Mouse (Mus musculus): Measurements from ENCODE around the gene Rasgef1b. TPM values are rescaled to one million over a fixed set of nuclear protein-coding genes. Genes with fewer than 3 reads are reported as not detected.

Rasgef1b gene
- total RNA-seq, 2 experiments from 2014 or later: 11.9 to 15.1 TPM

GRCm38 (mm10) chr5:99213211-99213610, 515.7 kb downstream of the Rasgef1b start:
- no peak for DNase-seq

- DNase-seq: no peak
Observed at GRCm38 (mm10) chr5:99203475-99203874, 525.4 kb downstream of the Rasgef1b start.

- DNase-seq: peak; percentile 38 to 57
Observed at GRCm38 (mm10) chr5:99202074-99202837, 526.6 kb downstream of the Rasgef1b start.

GRCm38 (mm10) chr5:99195436-99195835, 533.4 kb downstream of the Rasgef1b start:
- peak; percentile 38 to 53 for DNase-seq

GRCm38 (mm10) chr5:99190941-99191800, 537.7 kb downstream of the Rasgef1b start:
- DNase-seq: no peak

GRCm38 (mm10) chr5:99183637-99184036, 545.2 kb downstream of the Rasgef1b start:
- no peak for DNase-seq

GRCm38 (mm10) chr5:99174608-99175385, 554.1 kb downstream of the Rasgef1b start:
- no peak for DNase-seq

- no peak for DNase-seq
Observed at GRCm38 (mm10) chr5:99169836-99170235, 559.0 kb downstream of the Rasgef1b start.

GRCm38 (mm10) chr5:99167767-99168166, 561.1 kb downstream of the Rasgef1b start:
- no peak for DNase-seq

Other genes starting within 250 kb of the Rasgef1b start
- gene Vamp9, start 177.2 kb upstream of the Rasgef1b start, total RNA-seq (2021): under 1 TPM in 1 of 2 experiments, not detected in 1; 0.99 TPM
- 100 to 1,000 TPM; 131 to 138 TPM for gene Hnrnpd, start 249.9 kb upstream of the Rasgef1b start, total RNA-seq (2021)
- 1 to 10 TPM; 1.2 to 2.2 TPM for gene 4930524J08Rik, start 250.0 kb upstream of the Rasgef1b start, total RNA-seq (2021)